Mouse (Mus musculus) brown adipose tissue, adult 24 weeks (tissue): ENCODE measurements around the gene Lrrc25. TPM values are rescaled to one million over a fixed set of nuclear protein-coding genes. Genes with fewer than 3 reads are reported as not detected.

Experiments
- H3K27ac ChIP-seq: fragments of 200-500 bp; replicated peaks from 2 replicates; pipeline ENCODE4 v1.5.1; 2012; ENCODE audit warnings: low read depth, mild to moderate bottlenecking, low read length
- H3K4me1 ChIP-seq: fragments of 200-500 bp; 2 replicates; pipeline ENCODE4 v1.6.1; 2012; ENCODE audit warnings: low read length, mixed read lengths; ENCODE audit not compliant: control insufficient read depth, insufficient read depth, insufficient read length
- H3K4me3 ChIP-seq: fragments of 200-500 bp; 2 replicates; pipeline ENCODE4 v1.5.1; 2012; ENCODE audit warnings: low read depth, mild to moderate bottlenecking, low read length, moderate library complexity; ENCODE audit not compliant: insufficient read depth
- polyA plus RNA-seq: library from polyadenylated mRNA; stranded (reverse); fragments of >200 nt; gene quantifications from 2 replicates; pipeline ENCODE4 v1.2.4, GENCODE M21; 2012; ENCODE audit not compliant: missing spikeins, insufficient read depth, insufficient read length

Lrrc25 gene
- polyA plus RNA-seq, 1 experiment: 2.0 TPM

GRCm38 (mm10) chr8:70595811-70596210 lies 20.1 kb upstream of the Lrrc25 start:
- H3K27ac ChIP-seq: no peak overlapping the region
- H3K4me3 ChIP-seq: no peak overlapping the region
- H3K4me1 ChIP-seq: peaks cover 10% of the 10 kb centered on the region

- Histone ChIP-seq H3K4me1 (peaks cover 11% of the 10 kb centered on the region), H3K4me3 (no peak overlapping the region), H3K27ac (no peak overlapping the region)
Measured at GRCm38 (mm10) chr8:70596216-70596615, 19.7 kb upstream of the Lrrc25 start.

- peaks cover 14% of the 10 kb centered on the region for H3K4me1 ChIP-seq
- no peak overlapping the region for H3K27ac ChIP-seq
- H3K4me3 ChIP-seq: no peak overlapping the region
Measured at GRCm38 (mm10) chr8:70596775-70597416, 19.1 kb upstream of the Lrrc25 start.

- Histone ChIP-seq H3K27ac (no peak overlapping the region), H3K4me3 (no peak overlapping the region), H3K4me1 (peaks cover 14% of the 10 kb centered on the region)
Measured at GRCm38 (mm10) chr8:70597417-70598272, 18.3 kb upstream of the Lrrc25 start.

GRCm38 (mm10) chr8:70598283-70598682 lies 17.7 kb upstream of the Lrrc25 start:
- no peak overlapping the region for H3K4me3 ChIP-seq
- no peak overlapping the region for H3K27ac ChIP-seq
- H3K4me1 ChIP-seq: peaks cover 14% of the 10 kb centered on the region

- H3K4me1 ChIP-seq: peaks cover 14% of the 10 kb centered on the region
- H3K27ac ChIP-seq: no peak overlapping the region
- H3K4me3 ChIP-seq: no peak overlapping the region
Measured at GRCm38 (mm10) chr8:70598722-70599121, 17.2 kb upstream of the Lrrc25 start.

GRCm38 (mm10) chr8:70599507-70600290 lies 16.3 kb upstream of the Lrrc25 start:
- no peak overlapping the region for H3K27ac ChIP-seq
- peaks cover 13% of the 10 kb centered on the region for H3K4me1 ChIP-seq
- no peak overlapping the region for H3K4me3 ChIP-seq

- H3K27ac ChIP-seq: peak overlapping the region; percentile 30; the same call in 1 of the 2 replicates
- peaks cover 6% of the 10 kb centered on the region for H3K4me1 ChIP-seq
- H3K4me3 ChIP-seq: peak overlapping the region; percentile 12; the same call in 1 of the 2 replicates
Measured at GRCm38 (mm10) chr8:70600473-70601270, 15.3 kb upstream of the Lrrc25 start.

GRCm38 (mm10) chr8:70601271-70601649 lies 14.7 kb upstream of the Lrrc25 start:
- Histone ChIP-seq H3K4me1 (peaks cover 6% of the 10 kb centered on the region), H3K4me3 (peak overlapping the region; percentile 12; the same call in 1 of the 2 replicates), H3K27ac (no peak overlapping the region)

- H3K27ac ChIP-seq: no peak overlapping the region
- no peak overlapping the region for H3K4me3 ChIP-seq
- peaks cover 6% of the 10 kb centered on the region for H3K4me1 ChIP-seq
Measured at GRCm38 (mm10) chr8:70602139-70602811, 13.7 kb upstream of the Lrrc25 start.

- peaks cover 10% of the 10 kb centered on the region for H3K4me1 ChIP-seq
- H3K27ac ChIP-seq: no peak overlapping the region
- H3K4me3 ChIP-seq: no peak overlapping the region
Measured at GRCm38 (mm10) chr8:70604558-70604957, 11.4 kb upstream of the Lrrc25 start.

GRCm38 (mm10) chr8:70605871-70606779 lies 9.8 kb upstream of the Lrrc25 start:
- Histone ChIP-seq H3K4me3 (peak overlapping the region; percentile 95; the same call in 1 of the 2 replicates), H3K4me1 (peaks cover 6% of the 10 kb centered on the region), H3K27ac (no peak overlapping the region)
